Mouse (Mus musculus) NIH3T3 (cell line): ENCODE data around the gene Prodh2.

ENCODE experiments used
- DNase-seq: peaks from one replicate; pipeline ENCODE4 v3.0.0-alpha.2; 2012; ENCODE audit warnings: low read depth

Prodh2 gene

DNA sequence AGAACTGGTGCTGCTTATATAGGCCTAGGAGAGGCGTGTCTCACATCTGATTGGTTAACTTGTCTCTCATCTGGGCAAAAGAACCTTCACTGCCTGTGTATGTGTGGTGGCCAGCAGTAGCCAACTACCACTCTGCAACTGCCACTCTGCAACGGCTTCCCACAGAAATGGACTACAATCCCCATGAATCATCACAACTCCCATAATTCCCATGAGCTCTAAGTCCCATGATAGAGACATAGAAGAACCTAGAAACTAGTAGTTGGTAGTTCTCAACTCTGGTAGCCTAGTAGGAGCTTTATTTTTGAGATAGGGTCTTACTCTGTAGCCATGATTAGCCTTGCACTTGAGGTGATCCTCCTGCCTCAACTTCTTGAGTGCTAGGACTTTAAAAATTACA is 56.5 kb downstream of the Prodh2 start:
- DNase-seq, result no peak

DNA sequence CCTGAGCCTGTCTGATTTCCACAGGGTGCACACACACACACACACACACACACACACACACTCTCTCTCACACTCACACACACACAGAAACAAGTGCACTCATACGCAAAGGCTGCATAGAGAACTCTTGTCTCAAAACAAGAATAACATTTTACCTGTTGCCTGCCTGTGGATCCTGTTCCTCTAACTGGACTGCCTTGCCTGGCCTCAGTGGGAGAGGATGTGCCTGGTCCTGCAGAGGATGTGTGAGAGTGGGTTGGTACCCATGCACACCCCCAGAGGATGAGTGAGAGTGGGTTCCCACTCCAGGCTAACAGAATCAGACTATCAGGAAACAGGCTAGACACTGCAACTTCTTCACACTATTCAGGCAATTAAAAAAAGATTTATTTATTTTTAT is 57.2 kb downstream of the Prodh2 start:
- no peak for DNase-seq

DNA sequence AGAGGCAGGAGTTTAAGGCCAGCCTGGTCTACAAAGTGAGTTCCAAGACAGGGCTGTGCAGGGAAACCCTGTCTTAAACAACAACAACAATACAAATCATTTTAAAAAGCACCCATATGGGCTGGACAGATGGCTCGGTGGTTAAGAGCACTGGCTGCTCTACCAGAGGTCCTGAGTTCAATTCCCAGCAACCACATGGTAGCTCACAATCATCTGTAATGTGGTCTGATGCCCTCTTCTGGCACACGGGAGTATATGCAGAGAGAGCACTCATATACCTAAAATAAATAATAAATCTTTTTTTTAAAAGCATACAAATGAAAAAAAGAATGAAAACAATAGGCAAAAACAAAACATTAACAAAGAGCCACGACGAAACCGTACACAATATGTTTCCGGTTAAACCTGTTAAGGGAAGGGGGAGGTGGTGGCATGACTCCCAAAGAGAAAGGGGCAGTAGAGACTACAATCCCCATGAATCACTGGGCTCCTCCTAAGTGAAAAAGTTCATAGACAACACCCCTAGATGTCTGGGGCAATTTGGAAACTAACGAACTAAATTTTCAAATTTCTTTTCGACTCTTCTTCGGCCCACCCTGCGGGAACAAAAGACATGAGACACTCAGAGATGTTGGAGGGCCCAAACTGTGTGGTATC is 58.2 kb downstream of the Prodh2 start:
- DNase-seq, result no peak

DNA sequence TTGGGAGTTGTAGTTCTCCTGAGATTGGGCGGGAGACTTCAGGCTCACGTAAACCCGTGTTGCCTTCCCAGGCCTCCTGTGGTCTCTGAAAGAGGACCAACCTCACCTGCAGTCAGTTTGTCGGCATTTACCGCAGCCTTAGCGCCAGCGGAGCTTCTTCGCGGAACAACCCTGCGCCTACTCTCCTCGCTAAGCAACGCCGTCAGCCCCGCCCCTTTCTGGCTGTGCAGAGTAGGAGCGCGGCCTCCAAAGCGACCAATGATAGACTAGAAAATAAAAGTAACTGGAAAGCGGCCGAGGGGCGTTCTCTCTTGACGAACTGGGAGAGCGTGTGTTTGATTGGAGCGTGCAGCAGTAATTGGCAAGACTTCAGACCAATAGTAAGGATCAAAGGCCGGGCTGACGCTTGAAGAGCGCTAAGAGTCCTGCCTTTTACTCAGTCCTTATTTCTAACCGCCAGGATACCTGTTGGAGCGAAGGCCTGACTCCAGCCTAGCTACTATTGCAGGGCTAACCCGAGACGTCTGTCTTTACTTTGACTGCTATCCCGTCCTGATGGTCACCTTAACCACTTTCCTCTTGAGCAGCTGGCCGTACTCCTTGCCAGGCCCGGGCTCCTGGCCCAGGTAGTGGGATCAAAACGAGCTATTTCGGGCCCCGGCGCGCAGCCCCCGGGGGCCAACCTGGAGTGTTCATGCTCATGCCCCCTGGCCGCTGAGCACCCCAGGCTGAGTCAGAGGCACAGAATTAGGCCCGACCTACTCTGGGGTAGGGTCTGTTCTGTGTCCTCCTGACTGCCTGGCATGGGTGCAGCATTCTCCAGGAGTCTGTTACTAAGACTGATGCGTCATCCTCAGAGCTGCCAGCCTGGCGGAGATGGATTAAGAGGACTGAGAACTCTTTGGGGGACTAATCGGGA is 58.9 kb downstream of the Prodh2 start, which contains the start of the genes Hspb6 and Proser3:
Gene Hspb6, plus strand, starts transcription at position 77 of the 919 bp plus-strand sequence.
Gene Proser3, minus strand, starts transcription at position 198 of the 919 bp plus-strand sequence.
- peak; percentile 100 for DNase-seq

DNA sequence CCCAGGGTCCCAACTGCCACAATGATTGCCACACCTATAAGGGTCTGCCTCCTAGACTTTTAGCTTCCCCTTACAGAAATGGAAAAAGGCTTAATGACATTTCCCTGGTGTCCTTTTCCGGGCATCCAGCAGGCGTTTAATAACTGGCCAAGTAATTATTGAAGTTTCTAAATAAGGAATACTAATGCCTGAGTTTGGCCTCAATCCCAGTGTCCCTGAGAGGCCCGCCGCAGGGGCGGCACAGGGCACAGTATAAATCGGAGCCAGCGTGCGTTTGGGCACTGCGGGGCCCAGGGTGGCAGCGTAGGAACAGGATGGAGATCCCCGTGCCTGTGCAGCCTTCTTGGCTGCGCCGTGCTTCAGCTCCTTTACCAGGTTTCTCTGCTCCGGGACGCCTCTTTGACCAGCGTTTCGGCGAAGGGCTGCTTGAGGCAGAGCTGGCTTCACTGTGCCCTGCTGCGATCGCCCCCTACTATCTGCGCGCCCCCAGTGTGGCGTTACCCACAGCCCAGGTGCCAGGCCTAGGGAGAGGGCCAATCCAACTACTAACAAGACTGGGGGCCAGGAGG is 59.7 kb downstream of the Prodh2 start:
- peak; percentile 78 for DNase-seq

DNA sequence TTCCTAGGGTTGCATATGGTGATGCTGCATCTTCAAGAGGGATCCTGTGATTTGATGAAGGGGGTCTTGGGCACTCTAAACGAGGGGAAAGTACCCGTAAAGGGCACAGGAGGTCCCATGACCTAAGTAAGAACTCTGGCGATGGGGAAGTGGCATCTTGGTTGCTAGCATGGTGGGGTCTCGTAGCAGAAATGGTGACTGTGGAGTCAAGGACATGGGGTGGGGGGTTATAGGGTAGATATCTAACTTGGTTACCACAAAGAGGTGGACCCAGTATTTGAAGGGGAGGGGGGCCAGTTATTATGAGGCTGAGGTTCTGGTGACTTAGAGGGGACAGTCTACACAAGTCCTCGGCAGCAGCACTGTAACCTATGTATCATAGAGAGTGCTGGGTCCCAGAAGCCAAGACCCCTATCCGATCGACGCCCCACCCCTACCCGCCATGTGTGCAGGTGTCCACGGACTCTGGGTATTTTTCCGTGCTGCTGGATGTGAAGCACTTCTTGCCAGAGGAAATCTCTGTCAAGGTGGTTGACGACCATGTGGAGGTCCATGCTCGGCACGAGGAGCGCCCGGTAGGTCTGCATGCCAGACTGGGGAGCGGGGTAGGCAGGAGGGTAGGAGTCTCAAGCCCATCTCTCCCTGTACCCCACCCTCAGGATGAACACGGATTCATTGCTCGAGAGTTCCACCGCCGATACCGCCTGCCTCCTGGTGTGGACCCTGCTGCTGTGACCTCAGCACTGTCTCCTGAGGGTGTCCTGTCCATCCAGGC is 60.6 kb downstream of the Prodh2 start:
- no peak for DNase-seq

DNA sequence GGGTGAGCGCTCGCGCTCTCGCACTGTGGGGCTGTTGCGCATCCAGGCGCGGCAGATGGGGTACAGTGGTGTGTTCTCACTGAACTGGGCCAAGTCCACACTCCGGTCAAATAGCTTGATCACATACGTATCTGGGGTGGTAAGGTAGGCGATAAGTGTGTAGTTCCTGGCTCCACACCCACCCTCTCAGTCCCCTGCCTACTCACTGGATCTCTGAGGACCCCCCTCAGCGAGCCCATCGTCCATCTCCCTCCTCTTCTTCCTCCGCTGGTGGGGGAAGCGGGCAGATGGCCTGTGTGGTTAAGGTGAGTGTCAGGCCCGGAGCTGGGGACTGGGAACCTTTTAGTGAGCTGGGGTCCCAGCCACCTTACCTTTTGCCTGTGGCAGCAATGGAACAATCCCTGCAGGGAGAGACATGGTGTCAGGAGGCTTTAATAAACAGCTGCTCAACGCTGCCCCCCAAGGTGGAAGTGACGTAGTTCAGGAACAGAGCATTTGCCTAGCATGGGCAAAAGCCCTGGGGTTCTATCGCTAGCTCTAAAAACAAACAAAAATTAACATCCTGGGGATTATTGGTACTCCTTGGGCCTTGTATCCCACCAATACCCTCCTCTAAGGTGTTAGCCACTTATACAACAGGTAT is 63.6 kb downstream of the Prodh2 start:
- peak; percentile 52 for DNase-seq

DNA sequence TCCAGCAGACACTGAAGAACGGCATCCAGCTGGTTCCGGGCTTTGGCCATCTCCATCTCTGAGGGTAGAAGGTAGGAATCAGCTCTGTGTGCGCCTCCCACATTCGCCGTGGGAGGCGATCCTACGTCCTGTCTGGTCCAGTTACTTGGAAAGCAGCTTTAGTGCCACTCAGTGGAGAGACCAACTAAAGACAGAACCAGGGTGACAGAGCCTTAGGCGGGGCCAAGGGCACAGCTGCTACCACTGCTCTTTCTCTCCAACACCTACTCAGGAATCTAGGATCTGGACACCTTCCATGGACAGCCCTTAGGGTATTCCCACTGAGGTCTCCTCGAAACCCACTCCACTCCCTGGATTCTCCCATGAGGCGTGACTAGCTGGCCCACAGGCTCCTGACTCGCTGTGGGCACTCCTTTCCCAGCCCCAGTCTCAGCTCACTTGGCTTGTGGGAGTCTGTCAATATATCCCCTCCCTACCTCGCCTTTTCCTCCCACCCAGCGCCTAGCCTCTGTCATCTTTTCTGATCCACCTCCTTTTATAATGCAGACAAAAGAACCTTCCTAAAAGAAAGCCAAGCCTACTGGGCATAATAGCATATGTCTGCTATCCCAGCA is 64.6 kb downstream of the Prodh2 start:
- no peak for DNase-seq

DNA sequence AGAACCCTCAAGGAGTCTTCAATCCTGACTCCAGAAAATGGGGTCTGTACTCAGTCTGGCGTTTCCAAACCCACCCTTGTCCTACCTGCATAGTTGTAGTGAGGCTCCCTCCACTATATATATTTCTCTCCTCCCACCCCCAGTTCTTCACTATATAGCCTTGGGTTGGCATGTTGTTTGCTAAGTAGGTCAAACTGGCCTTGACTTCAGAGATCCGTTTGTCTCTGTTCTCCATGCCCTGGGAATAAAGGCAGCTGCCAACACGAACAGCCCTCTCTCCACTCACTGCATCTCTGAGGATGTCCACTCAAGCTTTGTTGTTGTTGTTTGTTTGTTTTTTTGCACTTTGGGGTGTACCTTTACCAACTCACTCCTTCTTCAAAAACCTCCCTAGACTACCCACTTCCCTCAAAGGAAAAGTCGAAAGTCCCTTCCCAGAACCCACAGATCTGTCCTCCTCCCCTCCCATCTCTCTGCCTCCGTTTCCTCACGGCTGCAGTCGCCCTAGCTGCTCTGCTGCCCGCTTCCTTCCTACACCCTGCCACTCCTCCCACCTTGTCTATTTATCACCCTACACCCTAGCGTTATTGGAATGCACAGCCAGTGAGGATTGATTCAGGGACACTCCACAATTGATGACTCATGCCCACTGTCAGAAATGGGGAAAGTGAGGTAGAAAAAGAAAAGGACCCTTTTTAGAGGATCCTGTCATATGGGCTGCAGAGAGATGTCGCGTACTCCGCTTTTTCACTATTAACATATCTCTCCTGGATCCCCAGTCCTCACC is 65.4 kb downstream of the Prodh2 start:
- peak; percentile 34 for DNase-seq

DNA sequence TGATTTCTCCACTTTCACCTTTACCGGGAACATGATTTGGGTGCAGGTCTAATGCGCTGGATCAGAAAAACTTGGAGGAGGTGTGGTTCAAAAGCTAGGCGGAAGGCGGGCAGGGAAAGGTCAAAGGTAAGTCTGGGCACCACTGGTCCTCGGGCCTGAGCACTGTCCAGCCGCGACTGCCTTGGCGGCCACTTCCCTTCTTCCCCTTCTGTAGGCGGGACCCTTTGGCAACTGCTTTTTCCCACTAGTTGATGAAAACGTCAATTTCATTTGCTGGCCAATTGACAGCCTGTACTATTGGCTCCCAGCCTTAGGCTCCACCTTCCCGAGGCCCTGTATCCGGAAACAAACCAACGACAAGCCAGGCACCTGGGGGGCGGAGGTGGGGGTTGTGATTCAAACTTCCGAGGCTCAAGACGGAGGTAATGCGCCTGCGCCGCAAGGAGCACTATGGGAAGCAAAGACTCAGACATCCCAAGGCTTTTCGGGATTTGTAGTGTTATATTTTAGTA is 66.1 kb downstream of the Prodh2 start, which contains the start of gene Lin37:
Gene Lin37, minus strand, starts transcription at position 396 of the 512 bp plus-strand sequence.
- DNase-seq, result peak; percentile 99

DNA sequence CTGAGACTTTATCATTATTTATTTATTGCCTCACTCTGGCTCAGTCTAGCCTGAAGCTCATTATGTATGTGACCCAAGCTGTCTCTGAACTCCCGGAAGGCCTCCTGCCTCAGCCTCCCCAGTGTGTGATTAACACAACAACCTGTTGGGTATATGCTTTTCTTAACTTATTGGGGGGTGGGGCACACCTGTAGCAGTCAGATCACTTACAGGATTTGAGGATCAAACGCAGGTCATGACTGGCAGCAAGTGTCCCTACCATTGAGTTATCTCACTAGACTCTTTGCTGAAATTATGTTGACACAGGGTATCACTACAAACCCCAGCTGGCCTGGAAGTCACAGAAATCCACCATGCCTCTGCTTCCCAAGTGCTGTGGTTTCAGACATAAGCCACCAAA is 66.9 kb downstream of the Prodh2 start:
- no peak for DNase-seq

DNA sequence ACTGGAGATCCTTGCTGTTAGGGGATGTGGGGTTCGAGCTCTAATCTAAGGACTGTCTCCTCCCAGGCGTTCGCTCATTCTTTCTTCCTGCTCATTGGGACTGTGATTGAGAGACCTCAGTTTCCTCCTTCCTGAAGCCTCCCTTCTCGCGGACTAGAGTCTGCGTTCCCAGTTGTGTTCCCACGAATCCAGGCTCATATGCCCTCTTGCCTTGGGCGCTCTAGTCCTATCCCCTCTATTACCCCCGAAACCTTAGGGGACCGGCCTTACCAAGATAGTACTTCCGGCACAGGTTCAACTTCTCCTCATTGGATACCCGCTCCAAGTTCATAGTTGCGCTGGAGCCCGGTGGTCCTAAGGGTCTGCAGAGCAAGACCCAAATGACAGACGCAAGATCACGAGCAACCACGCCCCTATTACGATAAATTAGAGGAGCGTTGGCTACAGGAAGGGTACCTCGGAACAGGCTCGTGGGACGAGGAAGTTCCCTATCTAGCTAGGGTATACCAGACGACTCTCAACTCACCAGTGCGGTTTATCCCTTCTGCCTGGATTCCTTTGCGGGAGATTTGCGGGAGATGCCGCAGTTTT is 69.2 kb downstream of the Prodh2 start:
- no peak for DNase-seq
